Mouse (Mus musculus) mouse embryonic stem cell (cell line): ENCODE data around the gene Dcun1d3.

Experiments used
- in situ Hi-C, 2 experiments: fragments of 300-500 bp; cut with MboI; formaldehyde crosslinking; loops; 1 replicate in 1 of 2; 3 replicates in 1 of 2; pipeline ENCODE4 v1.14.3; 2019 to 2020; ENCODE audit warnings: low sequenced_read_pairs in 2 of 2, low pct_unique_long_range_greater_than_20kb in 1 of 2, mixed read lengths in 1 of 2; ENCODE audit not compliant: unreplicated experiment in 1 of 2

Gene Dcun1d3

DNA sequence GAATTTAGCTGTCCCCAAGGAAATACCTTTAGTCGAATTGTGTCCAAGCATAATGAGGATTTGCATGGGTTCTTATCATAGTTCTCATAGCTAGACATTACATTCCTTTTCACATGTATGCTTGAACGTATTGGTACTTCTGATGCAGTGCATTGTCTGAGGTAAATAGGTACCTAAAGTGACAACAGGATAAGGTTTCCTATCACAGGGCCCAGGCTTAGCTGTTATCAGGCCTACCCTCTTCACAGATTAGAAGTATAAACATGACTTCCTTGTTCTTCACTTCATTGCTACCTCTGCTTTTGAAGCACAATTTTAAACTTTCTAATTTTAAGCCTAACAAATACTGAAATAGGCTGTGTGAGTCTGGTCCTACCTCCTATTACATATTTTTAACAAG, 50.6 kb downstream of the Dcun1d3 start:
- in situ Hi-C loops: loop anchor here (10.0 to 25.0 kb wide), 2 partner anchors 199 to 367 kb away; partner anchors contain the start of genes Abca14 (in 2 of the 2) and Crym (in 2 of the 2)

DNA sequence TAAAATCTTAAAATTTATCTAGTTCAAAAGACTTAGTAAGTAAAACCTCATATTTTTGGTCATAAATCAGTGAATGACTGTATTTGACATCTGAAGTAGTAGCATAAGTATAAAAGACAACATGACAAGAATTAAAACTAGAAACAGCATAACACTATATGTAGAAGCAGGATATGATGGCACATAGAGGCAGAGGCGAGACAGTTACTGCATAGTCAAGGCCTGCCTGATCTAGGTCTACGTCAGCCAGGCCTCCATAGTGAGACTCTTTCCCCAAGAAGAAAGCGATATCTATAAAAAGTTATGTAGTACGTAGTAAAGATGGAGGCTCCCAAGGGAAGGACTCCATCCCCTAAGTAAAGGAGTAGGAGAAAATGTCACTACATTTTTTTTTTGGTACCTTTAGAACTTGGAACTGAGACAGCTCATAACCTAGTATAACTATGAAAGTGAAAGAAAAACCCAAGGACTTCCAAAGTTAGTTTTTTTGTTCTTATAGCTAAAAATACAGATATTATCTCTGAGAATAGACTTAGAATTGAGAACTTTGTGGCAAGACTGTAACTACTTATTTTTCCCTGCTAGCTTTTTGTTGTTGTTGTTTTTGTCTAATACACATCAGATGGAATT, 54.2 kb downstream of the Dcun1d3 start:
- in situ Hi-C loops: loop anchor here (10.0 to 25.0 kb wide), 2 partner anchors 203 to 370 kb away; partner anchors contain the start of genes Abca14 (in 2 of the 2) and Crym (in 2 of the 2)

DNA sequence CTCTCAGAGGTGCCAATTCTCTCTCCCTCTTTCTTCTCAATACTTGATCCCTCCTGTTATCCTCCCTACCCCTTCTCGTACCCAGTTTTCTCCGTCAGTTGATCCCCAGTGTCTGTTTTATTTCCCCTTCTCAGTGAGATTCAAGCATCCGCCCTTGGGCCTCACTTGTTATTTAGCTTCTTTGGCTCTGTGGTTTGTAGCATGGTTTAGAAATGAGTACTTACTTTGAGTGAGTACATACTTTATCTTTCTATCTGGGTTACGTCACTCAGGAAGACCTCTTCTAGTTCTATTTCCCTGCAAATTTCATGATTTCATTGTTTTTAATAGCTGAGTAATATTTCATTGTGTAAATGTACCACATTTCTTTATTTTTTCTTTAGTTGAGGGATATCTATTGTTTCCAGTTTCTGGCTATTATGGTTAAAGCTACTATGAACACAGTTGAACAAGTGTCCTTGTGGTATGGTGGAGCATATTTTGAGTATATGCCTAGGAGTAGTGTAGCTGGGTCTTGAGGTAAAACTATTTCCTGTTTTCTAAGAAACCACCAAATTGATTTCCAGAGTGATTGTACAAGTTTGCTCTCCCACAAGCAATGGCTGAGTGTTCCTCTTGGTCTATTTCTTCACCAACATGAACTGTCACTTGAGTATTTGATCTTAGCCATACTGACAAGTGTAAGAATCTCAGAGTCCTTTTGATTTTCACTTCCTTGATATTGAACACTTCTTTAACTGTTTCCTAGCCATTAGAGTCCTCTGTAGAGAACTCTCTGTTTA, 59.9 kb downstream of the Dcun1d3 start:
- in situ Hi-C loops: loop anchor here (25.0 kb wide), 1 partner anchor 376 kb away; the partner anchor contains the start of genes Abca14 (in 2 of the 2) and Crym (in 2 of the 2)

DNA sequence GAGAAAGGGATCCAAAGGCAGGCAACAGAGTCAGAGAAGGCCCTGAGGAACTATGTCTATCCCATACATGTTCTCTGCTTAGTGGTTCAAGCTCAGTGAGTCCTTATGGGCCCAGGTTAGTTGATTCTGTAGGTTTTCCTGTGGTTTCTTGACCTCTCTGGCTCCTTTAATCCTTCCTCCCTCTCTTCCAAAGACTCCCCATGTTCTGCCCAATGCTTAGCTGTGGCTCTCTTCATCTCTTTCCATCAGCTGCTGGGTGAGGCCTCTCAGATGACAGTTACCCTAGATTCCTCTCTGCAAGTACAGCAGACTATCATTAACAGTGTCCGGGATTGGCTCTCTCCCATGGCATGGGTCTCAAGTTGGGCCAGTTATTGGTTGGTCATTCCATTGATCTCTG, 60.7 kb downstream of the Dcun1d3 start:
- in situ Hi-C loops: loop anchor here (25.0 kb wide), 1 partner anchor 377 kb away; the partner anchor contains the start of genes Abca14 (in 2 of the 2) and Crym (in 2 of the 2)

DNA sequence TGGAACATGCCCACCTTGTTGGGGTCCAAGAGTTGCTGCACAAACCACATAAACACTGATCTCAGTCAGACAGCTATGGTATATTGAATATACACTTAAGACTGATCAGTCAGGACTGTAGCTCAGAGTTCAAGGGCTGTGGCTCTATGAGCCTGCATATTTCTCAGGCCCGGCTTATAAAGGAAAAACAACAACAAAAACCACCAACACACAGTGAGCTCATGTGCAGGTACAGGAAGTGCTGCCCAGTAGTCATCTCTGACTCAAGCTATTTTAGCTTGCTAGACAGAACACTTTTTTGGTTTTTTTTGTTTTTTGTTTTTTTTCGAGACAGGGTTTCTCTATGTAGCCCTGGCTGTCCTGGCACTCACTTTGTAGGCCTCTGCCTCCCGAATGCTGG, 87.4 kb downstream of the Dcun1d3 start:
- in situ Hi-C loops: no loop called here

DNA sequence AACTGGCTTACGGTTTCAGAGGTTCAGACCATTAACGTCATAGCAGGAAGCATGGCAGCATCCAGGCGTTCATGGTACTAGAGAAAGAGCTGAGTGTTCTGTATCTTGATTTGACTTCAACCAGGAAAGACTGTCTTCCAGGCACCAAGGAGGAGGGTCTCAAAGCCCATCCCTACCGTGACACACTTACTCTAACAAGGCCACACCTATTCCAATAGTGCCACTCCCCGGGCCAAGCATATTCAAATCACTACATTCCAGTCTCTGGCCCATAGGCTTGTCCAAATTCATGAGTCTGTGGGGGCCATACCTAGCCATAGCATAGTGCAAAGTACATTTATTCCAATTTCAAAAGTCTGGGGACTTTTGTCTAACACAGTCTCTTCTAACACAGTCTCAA, 88.7 kb downstream of the Dcun1d3 start:
- in situ Hi-C loops: no loop called here
